Mouse (Mus musculus): ENCODE data around the gene Hectd4. TPM values are rescaled to one million over a fixed set of nuclear protein-coding genes. Genes with fewer than 3 reads are reported as not detected.
"Not testable (repeated sequence)": the region's sequence is repeated elsewhere in the genome, so short reads cannot be mapped to it uniquely, and the experiment has no call there.

Gene Hectd4
- polyA plus RNA-seq, 1 experiment from 2014 or later = 6.8 TPM

- Histone ChIP-seq H3K27me3 (ENCODE audit: insufficient read depth, low read length) (no peaks in the 10 kb centered on the region), H3K27ac (ENCODE audit: low read depth) (no peak overlapping the region), H3K9me3 (ENCODE audit: low read depth, low read length) (no peaks in the 10 kb centered on the region), H3K4me1 (ENCODE audit: insufficient read depth) (no peaks in the 10 kb centered on the region), H3K4me3 (ENCODE audit: low read depth, low read length) (no peak overlapping the region), H3K36me3 (ENCODE audit: insufficient read depth) (peaks cover 93% of the 10 kb centered on the region), H3K9ac (no peak overlapping the region), H3K4me2 (no peak overlapping the region)
- no peak for DNase-seq
- TF ChIP-seq CTCF (IDR thresholded peaks at IDR 0.05; ENCODE audit: low read depth) = no peak
- no peak for ATAC-seq (ENCODE audit: insufficient read depth)
- 81% methylated on average over 4 of the region's 4 CpGs for WGBS
Observed at GRCm38 (mm10) chr5:121367255-121367654, 147.2 kb downstream of the Hectd4 start.

GRCm38 (mm10) chr5:121371712-121372111, 151.7 kb downstream of the Hectd4 start:
- Histone ChIP-seq H3K36me3 (ENCODE audit: insufficient read depth) (peaks cover 92% of the 10 kb centered on the region), H3K9me3 (ENCODE audit: low read depth, low read length) (no peaks in the 10 kb centered on the region), H3K4me3 (ENCODE audit: low read depth, low read length) (no peak overlapping the region), H3K9ac (no peak overlapping the region), H3K27me3 (ENCODE audit: insufficient read depth, low read length) (no peaks in the 10 kb centered on the region), H3K27ac (ENCODE audit: low read depth) (no peak overlapping the region), H3K4me2 (no peak overlapping the region), H3K4me1 (ENCODE audit: insufficient read depth) (no peaks in the 10 kb centered on the region)
- WGBS = 87% methylated on average over 6 of the region's 6 CpGs
- DNase-seq (no peak), ATAC-seq (ENCODE audit: insufficient read depth) (no peak)
- TF ChIP-seq CTCF (IDR thresholded peaks at IDR 0.05; ENCODE audit: low read depth) = no peak

- Histone ChIP-seq H3K36me3 (ENCODE audit: insufficient read depth) (peaks cover 91% of the 10 kb centered on the region), H3K4me1 (ENCODE audit: insufficient read depth) (no peaks in the 10 kb centered on the region), H3K4me2 (no peak overlapping the region), H3K27ac (ENCODE audit: low read depth) (no peak overlapping the region), H3K9ac (no peak overlapping the region), H3K9me3 (ENCODE audit: low read depth, low read length) (no peaks in the 10 kb centered on the region), H3K27me3 (ENCODE audit: insufficient read depth, low read length) (no peaks in the 10 kb centered on the region), H3K4me3 (ENCODE audit: low read depth, low read length) (no peak overlapping the region)
- no peak for ATAC-seq (ENCODE audit: insufficient read depth)
- WGBS = 83% methylated on average over 3 of the region's 3 CpGs
- TF ChIP-seq CTCF (IDR thresholded peaks at IDR 0.05; ENCODE audit: low read depth) = no peak
- no peak for DNase-seq
Observed at GRCm38 (mm10) chr5:121374790-121375189, 154.8 kb downstream of the Hectd4 start.

- peak; percentile 60 for DNase-seq
- H3K27ac ChIP-seq (ENCODE audit: low read depth); ATAC-seq (ENCODE audit: insufficient read depth); H3K4me2 ChIP-seq; H3K27me3 ChIP-seq (ENCODE audit: insufficient read depth, low read length); H3K4me3 ChIP-seq (ENCODE audit: low read depth, low read length); H3K4me1 ChIP-seq (ENCODE audit: insufficient read depth); H3K9me3 ChIP-seq (ENCODE audit: low read depth, low read length); H3K9ac ChIP-seq: not testable (repeated sequence)
- WGBS = 73% methylated on average over 5 of the region's 5 CpGs
- TF ChIP-seq CTCF (IDR thresholded peaks at IDR 0.05; ENCODE audit: low read depth) = peak; percentile 54
- H3K36me3 ChIP-seq (ENCODE audit: insufficient read depth) = peaks cover 92% of the 10 kb centered on the region
Observed at GRCm38 (mm10) chr5:121376972-121377371, 157.0 kb downstream of the Hectd4 start.

- 85% methylated on average over 13 of the region's 13 CpGs for WGBS
- H3K4me3 ChIP-seq (ENCODE audit: low read depth, low read length) = no peak overlapping the region
- no peaks in the 10 kb centered on the region for H3K27me3 ChIP-seq (ENCODE audit: insufficient read depth, low read length)
- H3K4me2 ChIP-seq = no peak overlapping the region
- ATAC-seq (ENCODE audit: insufficient read depth) = no peak
- TF ChIP-seq CTCF (IDR thresholded peaks at IDR 0.05; ENCODE audit: low read depth) = no peak
- H3K27ac ChIP-seq (ENCODE audit: low read depth) = no peak overlapping the region
- no peak for DNase-seq
- H3K4me1 ChIP-seq (ENCODE audit: insufficient read depth) = no peaks in the 10 kb centered on the region
- H3K9me3 ChIP-seq (ENCODE audit: low read depth, low read length) = no peaks in the 10 kb centered on the region
- peaks cover 79% of the 10 kb centered on the region for H3K36me3 ChIP-seq (ENCODE audit: insufficient read depth)
- H3K9ac ChIP-seq = no peak overlapping the region
Observed at GRCm38 (mm10) chr5:121378678-121379256, 158.7 kb downstream of the Hectd4 start.

- Histone ChIP-seq H3K4me3 (ENCODE audit: low read depth, low read length) (no peak overlapping the region), H3K27ac (ENCODE audit: low read depth) (no peak overlapping the region), H3K27me3 (ENCODE audit: insufficient read depth, low read length) (no peaks in the 10 kb centered on the region), H3K36me3 (ENCODE audit: insufficient read depth) (peaks cover 63% of the 10 kb centered on the region), H3K9me3 (ENCODE audit: low read depth, low read length) (no peaks in the 10 kb centered on the region), H3K4me2 (no peak overlapping the region), H3K9ac (no peak overlapping the region), H3K4me1 (ENCODE audit: insufficient read depth) (no peaks in the 10 kb centered on the region)
- DNase-seq = peak; percentile 14
- ATAC-seq (ENCODE audit: insufficient read depth) = no peak
- TF ChIP-seq CTCF (IDR thresholded peaks at IDR 0.05; ENCODE audit: low read depth) = peak; percentile 60
- WGBS = 89% methylated on average over 2 of the region's 2 CpGs
Observed at GRCm38 (mm10) chr5:121380692-121381091, 160.7 kb downstream of the Hectd4 start.

- Histone ChIP-seq H3K4me1 (ENCODE audit: insufficient read depth) (no peaks in the 10 kb centered on the region), H3K27me3 (ENCODE audit: insufficient read depth, low read length) (no peaks in the 10 kb centered on the region), H3K36me3 (ENCODE audit: insufficient read depth) (peaks cover 31% of the 10 kb centered on the region), H3K4me3 (ENCODE audit: low read depth, low read length) (peak overlapping the region; percentile 75), H3K4me2 (peak overlapping the region; percentile 78), H3K9me3 (ENCODE audit: low read depth, low read length) (no peaks in the 10 kb centered on the region), H3K27ac (ENCODE audit: low read depth) (no peak overlapping the region), H3K9ac (peak overlapping the region; percentile 83)
- 52% methylated on average over 10 of the region's 10 CpGs for WGBS
- no peak for ATAC-seq (ENCODE audit: insufficient read depth)
- DNase-seq = peak; percentile 35
- no peak for TF ChIP-seq CTCF (IDR thresholded peaks at IDR 0.05; ENCODE audit: low read depth)
Observed at GRCm38 (mm10) chr5:121383857-121384756, 164.1 kb downstream of the Hectd4 start.

Measured in lung, embryonic 14.5 days (tissue).